Comparison of ENCODE assay signal across 24 mouse cellular contexts in the genomic region with DNA sequence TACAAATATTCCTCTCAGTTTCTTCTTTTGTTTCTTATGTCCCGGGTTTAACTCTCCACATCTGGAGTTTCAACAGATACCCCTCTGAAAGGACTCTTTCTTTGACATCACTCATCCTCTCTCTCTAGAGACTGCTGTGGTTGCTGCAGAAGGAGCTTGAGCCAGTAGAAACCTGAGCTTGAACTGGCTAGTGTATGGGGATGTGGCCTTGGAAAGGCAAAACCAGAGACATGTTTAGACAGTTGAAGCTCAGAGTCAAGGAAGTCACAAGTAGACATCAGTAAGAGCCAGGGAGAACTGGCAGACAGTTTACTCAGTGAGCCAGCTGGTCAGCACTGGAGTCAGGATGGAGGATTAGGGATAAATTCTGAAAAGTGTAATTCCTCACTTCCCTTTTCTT.
DNase-seq lines count a peak whose midpoint lies in the region; TF ChIP-seq lines count a peak whose summit lies in the region.
"Had no signal": no experiment of that assay in that cellular context is flagged by ENCODE, and none has a peak within 500 bp of the region (broad histone marks: within the 10 kb centered on the region; RNA-seq: fewer than 3 reads in every experiment).

No protein-coding gene starts in this region.

- TF ChIP-seq CTCF in C2C12 (IDR thresholded peaks at IDR 0.05; ENCODE audit: control insufficient read depth, insufficient read depth, insufficient read length) = no peak
- no peak for TF ChIP-seq CTCF in gastrocnemius, adult 2 months (IDR thresholded peaks at IDR 0.05)

- H3ac ChIP-seq in C2C12 (ENCODE audit: control insufficient read depth, insufficient read length, low read depth) (no peak overlapping the region), myocyte (ENCODE audit: control insufficient read depth, insufficient read length) (no peak overlapping the region)

- peak; percentile 97 for DNase-seq in heart, adult 11 months
- no peak for DNase-seq in heart, postnatal 4 days
- peak; percentile 36 for DNase-seq in gastrocnemius, adult 2 months
- no peak for DNase-seq in retina, postnatal 1 day
- no peak for DNase-seq in ovary, adult 18-20 months (ENCODE audit: low spot score)
- DNase-seq: adrenal gland, postnatal 10 days; cerebellum, adult 8-10 months; kidney, adult 2 months; kidney, postnatal 10 days; left cerebral cortex, postnatal 4 days; thymus, adult 18-20 months; thymus, postnatal 36 days had no signal

- peak overlapping the region; percentile 67 for H3K4me2 ChIP-seq in myocyte (ENCODE audit: low read depth)
- H3K4me2 ChIP-seq: heart, embryonic 13.5 days; hindbrain, embryonic 14.5 days; limb, embryonic 15.5 days; liver, embryonic 15.5 days; lung, embryonic 15.5 days; midbrain, embryonic 15.5 days; neural tube, embryonic 13.5 days had no signal

- H3K79me2 ChIP-seq in C2C12 (ENCODE audit: control insufficient read depth, insufficient read depth) = no peaks in the 10 kb centered on the region
- H3K79me2 ChIP-seq in myocyte (ENCODE audit: control insufficient read depth, insufficient read depth) = no peaks in the 10 kb centered on the region

- intact Hi-C loops in gastrocnemius, adult 2 months (cut with DNase I) = no loop called here

- H3K36me3 ChIP-seq in C2C12 (ENCODE audit: control insufficient read depth, insufficient read depth) = no peaks in the 10 kb centered on the region
- no peaks in the 10 kb centered on the region for H3K36me3 ChIP-seq in myocyte (ENCODE audit: control insufficient read depth, insufficient read depth)
- H3K36me3 ChIP-seq: G1E; heart, embryonic 13.5 days; limb, embryonic 15.5 days; liver, embryonic 15.5 days; lung, embryonic 15.5 days; midbrain, embryonic 15.5 days; neural tube, embryonic 13.5 days had no signal

- no peak for TF ChIP-seq POLR2A in myocyte (IDR thresholded peaks at IDR 0.05; ENCODE audit: insufficient read length, low read depth)

- no peak overlapping the region for H3K4me3 ChIP-seq in C2C12 (ENCODE audit: insufficient read depth, poor library complexity, severe bottlenecking)
- no peak overlapping the region for H3K4me3 ChIP-seq in gastrocnemius, adult 2 months
- no peak overlapping the region for H3K4me3 ChIP-seq in myocyte
- H3K4me3 ChIP-seq: heart, embryonic 13.5 days; limb, embryonic 15.5 days; liver, embryonic 15.5 days; lung, embryonic 15.5 days; midbrain, embryonic 15.5 days; neural tube, embryonic 13.5 days had no signal

- no peaks in the 10 kb centered on the region for H3K27me3 ChIP-seq in C2C12 (ENCODE audit: control insufficient read depth, insufficient read depth, insufficient read length)
- no peaks in the 10 kb centered on the region for H3K27me3 ChIP-seq in myocyte (ENCODE audit: control insufficient read depth, insufficient read depth, insufficient read length)
- H3K27me3 ChIP-seq: CH12.LX; heart, embryonic 13.5 days; limb, embryonic 15.5 days; liver, embryonic 15.5 days; lung, embryonic 15.5 days; midbrain, embryonic 15.5 days; neural tube, embryonic 13.5 days had no signal

- H3K79me3 ChIP-seq in C2C12 (ENCODE audit: low read depth) = no peaks in the 10 kb centered on the region

- H3K27ac ChIP-seq in gastrocnemius, adult 2 months = peak overlapping the region; percentile 46
- H3K27ac ChIP-seq: heart, embryonic 13.5 days; hindbrain, embryonic 14.5 days; limb, embryonic 15.5 days; liver, embryonic 15.5 days; lung, embryonic 15.5 days; macrophage; midbrain, embryonic 15.5 days; neural tube, embryonic 13.5 days had no signal

TF ChIP-seq in C2C12, 6 proteins besides CTCF, POLR2A, EP300 and RAD21:
- TF ChIP-seq CEBPB (IDR thresholded peaks at IDR 0.05; ENCODE audit: low read depth) (peak; percentile 23), MYOD1 (IDR thresholded peaks at IDR 0.05; ENCODE audit: control insufficient read depth, insufficient read length, low read depth) (no peak), MAX (IDR thresholded peaks at IDR 0.05) (no peak), USF1 (IDR thresholded peaks at IDR 0.05; ENCODE audit: low read depth) (no peak), MYOG (IDR thresholded peaks at IDR 0.05; ENCODE audit: control insufficient read depth, extremely low read depth, insufficient read length) (no peak)
TF ChIP-seq in C2C12: peak in this region for 1.

TF ChIP-seq in myocyte, 11 proteins besides CTCF, POLR2A, EP300 and RAD21:
- TF ChIP-seq CEBPB (IDR thresholded peaks at IDR 0.05; ENCODE audit: insufficient read depth, poor library complexity, severe bottlenecking) = no peak
- no peak for TF ChIP-seq TCF3 (IDR thresholded peaks at IDR 0.05; ENCODE audit: insufficient read length, low read depth)
- no peak for TF ChIP-seq MYOD1 (IDR thresholded peaks at IDR 0.05; ENCODE audit: control insufficient read depth in 1 of 3, insufficient read length in 2 of 3, low read depth in 2 of 3)
- no peak for TF ChIP-seq TCF12 (IDR thresholded peaks at IDR 0.05; ENCODE audit: insufficient read depth, poor library complexity, severe bottlenecking)
- no peak for TF ChIP-seq MAX (IDR thresholded peaks at IDR 0.05; ENCODE audit: low read depth)
- no peak for TF ChIP-seq SRF (IDR thresholded peaks at IDR 0.05; ENCODE audit: control insufficient read depth, insufficient read length, low read depth)
- no peak for TF ChIP-seq E2F4 (IDR thresholded peaks at IDR 0.05; ENCODE audit: insufficient read depth)
- no peak for TF ChIP-seq USF1 (IDR thresholded peaks at IDR 0.05; ENCODE audit: low read depth)
- no peak for TF ChIP-seq POLR2AphosphoS2 (IDR thresholded peaks at IDR 0.05; ENCODE audit: insufficient read length, low read depth)
- no peak for TF ChIP-seq MYOG (IDR thresholded peaks at IDR 0.05; ENCODE audit: control insufficient read depth in 1 of 3, insufficient read depth in 1 of 3, insufficient read length in 2 of 3, low read depth in 2 of 3)
- no peak for TF ChIP-seq REST (IDR thresholded peaks at IDR 0.05; ENCODE audit: insufficient read depth, insufficient read length)

Comparison
In these comparisons a context has a peak if more than half of its experiments do, and no peak if none do; other contexts are left out.
1. DNase-seq: peak in heart, adult 11 months (single experiment) and gastrocnemius, adult 2 months (single experiment); none in heart, postnatal 4 days (single experiment), retina, postnatal 1 day (single experiment) and ovary, adult 18-20 months (single experiment).